Comparison of ENCODE assay signal across 17 mouse cellular contexts in the genomic region with DNA sequence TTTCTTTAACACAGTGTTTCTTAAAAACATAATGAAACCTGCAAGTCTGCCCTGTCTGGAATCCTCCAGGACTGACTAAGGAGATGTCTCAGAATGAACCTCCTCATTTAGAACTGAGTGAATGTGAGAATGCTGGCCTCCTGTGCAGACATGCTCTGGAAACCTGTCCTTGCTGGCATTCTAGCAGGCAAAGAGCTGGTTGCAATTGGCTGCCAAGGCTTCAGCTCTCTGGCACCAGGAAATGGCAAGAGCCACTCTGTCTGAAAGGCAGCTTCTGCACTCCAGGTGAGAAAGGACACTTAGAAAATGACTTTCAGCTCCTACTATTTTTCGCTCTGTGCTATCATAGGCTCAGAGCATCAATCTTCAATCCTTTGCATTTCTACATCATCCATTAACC.
DNase-seq lines count a peak whose midpoint lies in the region; TF ChIP-seq lines count a peak whose summit lies in the region.
"Had no signal": no experiment of that assay in that cellular context is flagged by ENCODE, and none has a peak within 500 bp of the region (broad histone marks: within the 10 kb centered on the region; RNA-seq: fewer than 3 reads in every experiment).

No protein-coding gene starts in this region.

- TF ChIP-seq CTCF in gastrocnemius, adult 2 months (IDR thresholded peaks at IDR 0.05) = no peak

- DNase-seq in cerebellum, postnatal 25 days = peak; percentile 21 to 56
- no peak for DNase-seq in cerebellum, postnatal 4 days (ENCODE audit: low spot score in 2 of 2)
- DNase-seq in gastrocnemius, adult 2 months = peak; percentile 54
- DNase-seq in gastrocnemius, postnatal 14 days = no peak
- DNase-seq in fat pad, adult 2 months (ENCODE audit: extremely low read depth, low read depth, low spot score) = peak; percentile 46
- no peak for DNase-seq in kidney, adult 8-10 months
- DNase-seq: adrenal gland, adult 2 months; adrenal gland, postnatal 25 days; cerebellum, adult 11 months; kidney, adult 2 months had no signal

- intact Hi-C loops in gastrocnemius, adult 2 months (cut with DNase I) = loop anchor here (10.0 kb wide), 1 partner anchor 173 kb away; the partner anchor contains the start of gene Ell2
- intact Hi-C loops in gastrocnemius, postnatal 14 days (cut with DNase I; ENCODE audit: low total_unique reads) = no loop called here

- H3K27ac ChIP-seq in gastrocnemius, adult 2 months = no peak overlapping the region
- H3K27ac ChIP-seq: embryonic facial prominence, embryonic 13.5 days; forebrain, embryonic 15.5 days; hindbrain, embryonic 10.5 days; hindbrain, embryonic 14.5 days; intestine, embryonic 15.5 days had no signal

- no peak overlapping the region for H3K4me3 ChIP-seq in gastrocnemius, adult 2 months
- H3K4me3 ChIP-seq: embryonic facial prominence, embryonic 13.5 days; erythroblast, embryonic 14.5 days; forebrain, embryonic 15.5 days; heart, embryonic 12.5 days; hindbrain, embryonic 10.5 days; intestine, embryonic 15.5 days had no signal

Comparison
In these comparisons a context has a peak if more than half of its experiments do, and no peak if none do; other contexts are left out.
1. DNase-seq: peak in cerebellum, postnatal 25 days (2 of 2), gastrocnemius, adult 2 months (single experiment) and fat pad, adult 2 months (single experiment); none in cerebellum, postnatal 4 days (0 of 2), gastrocnemius, postnatal 14 days (single experiment) and kidney, adult 8-10 months (0 of 2).